Comparison of ENCODE assay signal across 16 mouse cellular contexts in genomic region chr6:24166772-24167171, GRCm38 (mm10). TPM values are rescaled to one million over a fixed set of nuclear protein-coding genes. Genes with fewer than 3 reads are reported as not detected.
A peak's percentile ranks its signal among the peaks of the same experiment; 100 is the strongest.
DNase-seq lines count a peak whose midpoint lies in the region; ATAC-seq and TF ChIP-seq lines count a peak whose summit lies in the region.
"Had no signal": no experiment of that assay in that cellular context is flagged by ENCODE, and none has a peak within 500 bp of the region (broad histone marks: within the 10 kb centered on the region; RNA-seq: fewer than 3 reads in every experiment).

No protein-coding gene starts in this region.

- H3K27ac ChIP-seq in cerebellum, adult 2 months (ENCODE audit: insufficient read depth, low read length): no peak overlapping the region; the same call in 1 of the 2 replicates
- H3K27ac ChIP-seq in intestine, embryonic 16.5 days (ENCODE audit: low read length): no peak overlapping the region
- H3K27ac ChIP-seq: limb, embryonic 12.5 days had no signal

- no peaks in the 10 kb centered on the region for H3K9me3 ChIP-seq in intestine, embryonic 16.5 days (ENCODE audit: control insufficient read depth, low read length)
- H3K9me3 ChIP-seq: limb, embryonic 12.5 days had no signal

- no peak overlapping the region for H3K4me3 ChIP-seq in cerebellum, adult 2 months (replicated peaks; ENCODE audit: insufficient read depth, low read depth, low read length)
- H3K4me3 ChIP-seq in intestine, embryonic 16.5 days (ENCODE audit: low read length): no peak overlapping the region
- H3K4me3 ChIP-seq: limb, embryonic 12.5 days had no signal

- no peaks in the 10 kb centered on the region; the same call in 1 of the 2 replicates for H3K4me1 ChIP-seq in cerebellum, adult 2 months (ENCODE audit: control insufficient read depth, insufficient read depth, low read length)
- no peaks in the 10 kb centered on the region for H3K4me1 ChIP-seq in intestine, embryonic 16.5 days (ENCODE audit: control insufficient read depth, insufficient read depth, low read length)
- H3K4me1 ChIP-seq: limb, embryonic 12.5 days had no signal

- no peak for TF ChIP-seq CTCF in cerebellum, adult 2 months (IDR thresholded peaks at IDR 0.05; ENCODE audit: borderline replicate concordance, insufficient read depth, low read depth, low read length)

- H3K9ac ChIP-seq in intestine, embryonic 16.5 days (ENCODE audit: low read depth, low read length): no peak overlapping the region
- H3K9ac ChIP-seq: limb, embryonic 12.5 days had no signal

- TF ChIP-seq POLR2A in cerebellum, adult 2 months (IDR thresholded peaks at IDR 0.05; ENCODE audit: borderline replicate concordance, insufficient read depth, low read length): no peak

- ATAC-seq in CD4-positive, CD25-positive, alpha-beta regulatory T cell, adult 4 months: peak; percentile 81
- ATAC-seq in intestine, embryonic 16.5 days: peak; percentile 14; the same call in 1 of the 2 replicates
- ATAC-seq: forebrain, embryonic 16.5 days had no signal

- no peaks in the 10 kb centered on the region for H3K36me3 ChIP-seq in intestine, embryonic 16.5 days (ENCODE audit: control insufficient read depth, insufficient read depth, low read length)
- H3K36me3 ChIP-seq: limb, embryonic 12.5 days had no signal

- DNase-seq in kidney, adult 18-20 months: peak; percentile 22
- DNase-seq in kidney, postnatal 4 days: no peak
- DNase-seq in cerebellum, adult 2 months: peak; percentile 56 to 83
- no peak for DNase-seq in B cell, adult 2 months
- DNase-seq in spleen, postnatal 36 days (ENCODE audit: low spot score in 2 of 2): no peak
- DNase-seq in thymus, postnatal 14 days: no peak
- DNase-seq: adrenal gland, postnatal 36 days; right cerebral cortex, postnatal 4 days; thymus, postnatal 36 days had no signal

- WGBS in cerebellum, adult 2 months: 47% methylated on average over 6 of the region's 6 CpGs
- 80% methylated on average over 6 of the region's 6 CpGs for WGBS in intestine, embryonic 16.5 days

- H3K4me2 ChIP-seq in intestine, embryonic 16.5 days (ENCODE audit: low read depth, low read length): no peak overlapping the region
- H3K4me2 ChIP-seq: limb, embryonic 12.5 days; midbrain, embryonic 11.5 days had no signal

- H3K27me3 ChIP-seq in cerebellum, adult 2 months (ENCODE audit: control insufficient read depth, insufficient read depth, low read length): no peaks in the 10 kb centered on the region
- no peaks in the 10 kb centered on the region for H3K27me3 ChIP-seq in intestine, embryonic 16.5 days (replicated peaks; ENCODE audit: control insufficient read depth, insufficient read depth, low read length)
- H3K27me3 ChIP-seq: limb, embryonic 12.5 days had no signal

RNA-seq across cellular contexts. Expression of gene Slc13a1, which starts 1.1 kb away (rescaled TPM):
- not detected for polyA plus RNA-seq in CD4-positive, CD25-positive, alpha-beta regulatory T cell, adult 4 months (2017; shearing (Covaris generic))
- polyA plus RNA-seq in cerebellum, adult 2 months (2012; rRNA removed): 1.7 and 2.1 TPM in 2 replicates
- 0.44 and 0.73 TPM in 2 replicates for polyA plus RNA-seq in intestine, embryonic 16.5 days (2015; fragmentation: Nextera tagmentation; extraction: Ambion mirVana)
- polyA plus RNA-seq: cortical plate, adult 2 months; gonadal fat pad, adult 2 months; limb, embryonic 12.5 days had no signal

Comparison
In these comparisons a context has a peak if more than half of its experiments do, and no peak if none do; other contexts are left out.
1. DNase-seq: peak in kidney, adult 18-20 months (single experiment) and cerebellum, adult 2 months (2 of 2); none in kidney, postnatal 4 days (0 of 2), B cell, adult 2 months (0 of 2), spleen, postnatal 36 days (0 of 2) and thymus, postnatal 14 days (single experiment).